Mouse (Mus musculus): ENCODE data around the gene Vps37c.

DNA sequence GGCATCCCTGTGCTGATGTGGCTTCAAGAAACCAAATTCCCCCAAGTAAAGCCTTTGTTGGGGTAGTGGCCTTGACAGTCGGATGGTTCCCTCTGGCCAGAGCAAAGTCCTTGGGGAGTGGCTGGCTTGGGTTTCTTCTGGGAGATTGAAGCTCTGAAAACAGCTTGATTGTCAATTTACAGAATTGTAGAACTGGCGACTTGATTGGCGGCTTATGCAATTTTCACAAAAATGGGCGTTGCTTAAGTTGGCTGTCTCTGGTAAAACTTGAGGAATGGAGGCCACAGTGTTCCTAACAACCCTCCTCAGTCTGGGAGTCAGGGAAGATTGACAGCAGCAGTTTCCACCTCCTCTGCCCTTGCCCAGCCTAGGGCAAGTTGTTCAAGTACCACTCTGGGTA, 3.8 kb downstream of the Vps37c start:
- TF ChIP-seq CTCF (IDR thresholded peaks at IDR 0.05 in 2 of 3, conservative IDR thresholded peaks at IDR 0.05 in 1 of 3; ENCODE audit: control insufficient read depth in 1 of 3, insufficient read depth in 1 of 3, low read depth in 2 of 3, low read length in 3 of 3, poor library complexity in 1 of 3, severe bottlenecking in 1 of 3): no peak
- no peak for TF ChIP-seq EP300 (IDR thresholded peaks at IDR 0.05; ENCODE audit: low read depth in 1 of 2, low read length in 2 of 2)

Measured in MEL (cell line).